Mouse (Mus musculus) embryonic facial prominence, embryonic 11.5 days (tissue): ENCODE data around the gene Tubb2b. TPM values are rescaled to one million over a fixed set of nuclear protein-coding genes. Genes with fewer than 3 reads are reported as not detected.

Source experiments
- ATAC-seq: fragments of 200-750 bp; cut with Nextera tagmentation; replicated peaks from 2 replicates; pipeline ENCODE4 v1.8.0; 2017; ENCODE audit warnings: low read depth; ENCODE audit not compliant: insufficient number of reproducible peaks, low FRiP score, low TSS enrichment
- DNase-seq: peaks from one replicate; pipeline ENCODE4 v3.0.0-alpha.2; 2015; ENCODE audit warnings: low spot score
- H3K27ac ChIP-seq: fragments of 300-500 bp; sonication (generic); replicated peaks from 2 replicates; pipeline ENCODE4 v1.5.1; 2014; ENCODE audit warnings: mild to moderate bottlenecking, low read depth, low read length, control low read depth
- H3K27me3 ChIP-seq: fragments of 300-500 bp; sonication (generic); 2 replicates; pipeline ENCODE4 v1.6.1; 2014; ENCODE audit warnings: mild to moderate bottlenecking, low read length, moderate library complexity, mixed read lengths; ENCODE audit not compliant: control insufficient read depth, insufficient read depth
- H3K36me3 ChIP-seq: fragments of 300-500 bp; sonication (generic); replicated peaks from 2 replicates; pipeline ENCODE4 v1.6.1; 2014; ENCODE audit warnings: low read depth, mild to moderate bottlenecking, low read length, moderate library complexity, mixed read lengths; ENCODE audit not compliant: control insufficient read depth, insufficient read depth
- H3K4me1 ChIP-seq: fragments of 300-500 bp; sonication (generic); 2 replicates; pipeline ENCODE4 v1.6.1; 2014; ENCODE audit warnings: low read length, mixed read lengths; ENCODE audit not compliant: control insufficient read depth, insufficient read depth
- H3K4me2 ChIP-seq: fragments of 300-500 bp; sonication (generic); 2 replicates; pipeline ENCODE4 v1.6.1; 2014; ENCODE audit warnings: low read depth, mild to moderate bottlenecking, control low read depth, low read length, moderate library complexity
- H3K4me3 ChIP-seq: fragments of 300-500 bp; sonication (generic); 2 replicates; pipeline ENCODE4 v1.5.1; 2014; ENCODE audit warnings: low read depth, low read length, control low read depth
- H3K9ac ChIP-seq: fragments of 300-500 bp; sonication (generic); replicated peaks from 2 replicates; pipeline ENCODE4 v1.6.1; 2014; ENCODE audit warnings: mild to moderate bottlenecking, control low read depth, low read length
- H3K9me3 ChIP-seq: fragments of 300-500 bp; sonication (generic); replicated peaks from 2 replicates; pipeline ENCODE4 v1.6.1; 2016; ENCODE audit warnings: mild to moderate bottlenecking, low read length, inconsistent platforms, mixed read lengths; ENCODE audit not compliant: control insufficient read depth
- WGBS: fragments of 180-500 bp; shearing (Covaris S2); extraction: QIAGEN DNeasy Blood & Tissue Kit; methylation state at CpG from one replicate; pipeline ENCODE4 v1.1.7; 2014; 5-methylcytosine and 5-hydroxymethylcytosine counted together
- polyA plus RNA-seq: library from polyadenylated mRNA; unstranded; fragments of >200 nt; fragmentation: Nextera tagmentation; extraction: Ambion mirVana; gene quantifications from 2 replicates; pipeline ENCODE4 v1.2.1, GENCODE M21; 2014

Tubb2b gene
- 77.6 and 88.3 TPM in 2 replicates for polyA plus RNA-seq

- H3K27me3 ChIP-seq, result no peaks in the 10 kb centered on the region
- H3K4me2 ChIP-seq, result peak within 1 kb of the TSS; percentile 49
- H3K9me3 ChIP-seq, result no peaks in the 10 kb centered on the region
- peak within 1 kb of the TSS; percentile 88 for H3K27ac ChIP-seq
- H3K36me3 ChIP-seq, result no peaks in the 10 kb centered on the region; the same call in none of the 2 replicates
- DNase-seq, result peak; percentile 96
- WGBS, result under 1% methylated on average over 26 of the region's 26 CpGs
- H3K9ac ChIP-seq, result peak within 1 kb of the TSS; percentile 65
- H3K4me1 ChIP-seq, result no peaks in the 10 kb centered on the region
- H3K4me3 ChIP-seq, result peak within 1 kb of the TSS; percentile 75
- ATAC-seq, result peak; percentile 90
These were observed at the start of gene Tubb2b for GRCm38 (mm10) chr13:34130226-34130731. TSS of gene Tubb2b (minus strand) at chr13:34130466.

GRCm38 (mm10) chr13:34174025-34174424, 43.8 kb upstream of the Tubb2b start:
- no peak overlapping the region for H3K4me2 ChIP-seq
- ATAC-seq (no peak), DNase-seq (no peak)
- no peaks in the 10 kb centered on the region for H3K27me3 ChIP-seq
- H3K36me3 ChIP-seq, result no peaks in the 10 kb centered on the region
- H3K27ac ChIP-seq, result no peak overlapping the region
- H3K4me1 ChIP-seq, result no peaks in the 10 kb centered on the region
- 92% methylated on average over 6 of the region's 6 CpGs for WGBS
- no peak overlapping the region for H3K9ac ChIP-seq
- H3K9me3 ChIP-seq, result no peaks in the 10 kb centered on the region
- H3K4me3 ChIP-seq, result no peak overlapping the region

DNA sequence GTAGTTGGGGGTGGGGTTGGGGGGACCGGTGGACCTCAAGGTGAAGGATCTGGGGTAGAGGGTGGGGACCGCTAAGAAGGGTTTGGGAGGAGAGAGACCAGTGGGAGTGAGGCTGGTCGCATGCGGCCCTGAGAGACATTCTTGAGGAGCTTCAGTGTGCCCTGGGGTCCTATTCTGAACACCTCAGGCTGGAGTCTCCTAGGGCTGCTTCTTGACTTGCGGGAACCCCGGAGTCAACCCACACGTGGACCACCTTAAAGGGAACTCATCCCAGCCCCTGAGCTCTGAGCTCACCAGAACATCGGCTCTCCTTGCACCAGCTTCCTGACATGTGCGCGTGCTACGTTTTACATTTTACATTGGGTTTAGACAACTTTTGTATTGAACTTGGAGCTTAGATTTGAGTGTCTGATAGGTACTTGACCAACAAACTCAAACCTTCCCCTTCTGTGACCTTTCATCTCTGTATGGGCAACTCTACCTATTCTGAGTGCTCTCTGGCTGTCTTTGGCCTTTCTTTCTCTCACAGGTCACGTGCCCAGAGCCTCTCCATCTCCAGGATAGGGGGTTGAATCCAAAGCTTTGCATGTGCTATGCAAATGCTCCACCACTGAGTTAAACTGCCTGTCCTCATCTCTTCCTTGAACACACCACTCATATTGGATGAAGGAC, 33.2 kb upstream of the Tubb2b start:
- WGBS, result 44% methylated on average over 12 of the region's 12 CpGs
- Histone ChIP-seq H3K4me3 (peak overlapping the region; percentile 66), H3K4me1 (no peaks in the 10 kb centered on the region), H3K36me3 (peaks cover 7% of the 10 kb centered on the region), H3K4me2 (peak overlapping the region; percentile 62), H3K27me3 (no peaks in the 10 kb centered on the region), H3K9me3 (no peaks in the 10 kb centered on the region; the same call in 1 of the 2 replicates), H3K27ac (no peak overlapping the region), H3K9ac (peak overlapping the region; percentile 76)
- ATAC-seq, result peak; percentile 83
- DNase-seq, result no peak

DNA sequence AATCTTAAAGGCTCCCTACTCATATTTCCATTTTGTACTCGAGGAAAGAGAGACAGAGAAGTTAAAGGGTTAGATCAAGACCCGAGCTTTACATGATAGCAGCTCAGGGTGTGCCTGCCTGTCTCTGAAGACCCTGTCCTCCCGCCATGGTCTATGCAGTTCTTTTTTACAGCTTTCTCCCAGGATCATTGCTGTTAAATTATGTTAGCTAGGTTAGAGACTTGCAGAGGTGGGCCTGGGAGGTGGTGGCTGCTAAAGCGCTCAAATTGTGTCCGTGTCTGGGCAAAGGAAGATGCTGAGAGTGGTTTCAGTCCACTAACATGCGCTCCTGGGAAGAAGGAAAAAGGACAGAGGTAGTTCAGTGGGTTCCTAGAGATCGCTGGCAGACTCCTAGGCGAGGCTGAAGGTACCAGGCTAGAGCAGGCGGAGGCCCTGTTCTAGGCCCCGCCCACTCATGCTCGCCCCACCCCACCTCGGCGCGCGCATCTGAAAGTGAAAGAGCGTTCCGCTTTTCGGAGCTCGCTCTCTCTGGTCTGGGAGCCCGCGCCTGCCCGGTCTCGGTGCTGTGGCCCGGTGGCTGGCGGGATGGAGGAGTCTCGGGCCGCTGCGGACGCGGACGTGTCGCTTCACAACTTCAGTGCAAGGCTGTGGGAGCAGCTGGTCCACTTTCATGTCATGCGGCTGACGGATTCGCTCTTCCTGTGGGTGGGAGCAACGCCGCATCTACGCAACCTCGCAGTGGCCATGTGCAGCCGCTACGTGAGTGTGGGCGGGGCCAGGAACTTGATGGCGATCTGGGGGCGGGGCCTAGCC, 32.4 kb upstream of the Tubb2b start, which contains the start of gene Psmg4:
Psmg4 (plus strand) TSS at position 474 of the 813 bp plus-strand sequence.
- H3K4me2 ChIP-seq, result peak within 1 kb of the TSS; percentile 62
- H3K27ac ChIP-seq, result peak within 1 kb of the TSS; percentile 79; the same call in 1 of the 2 replicates
- H3K27me3 ChIP-seq, result no peaks in the 10 kb centered on the region
- 4% methylated on average over 43 of the region's 44 CpGs for WGBS
- no peaks in the 10 kb centered on the region for H3K4me1 ChIP-seq
- DNase-seq, result peak; percentile 94
- ATAC-seq, result peak; percentile 95
- peaks cover 7% of the 10 kb centered on the region for H3K36me3 ChIP-seq
- peak within 1 kb of the TSS; percentile 76 for H3K9ac ChIP-seq
- H3K9me3 ChIP-seq, result no peaks in the 10 kb centered on the region; the same call in 1 of the 2 replicates
- H3K4me3 ChIP-seq, result peak within 1 kb of the TSS; percentile 66

- WGBS, result 75% methylated on average over 1 of the region's 1 CpGs
- Histone ChIP-seq H3K27ac (no peak overlapping the region), H3K4me1 (no peaks in the 10 kb centered on the region), H3K4me2 (no peak overlapping the region), H3K9me3 (no peaks in the 10 kb centered on the region), H3K36me3 (no peaks in the 10 kb centered on the region), H3K4me3 (no peak overlapping the region), H3K9ac (no peak overlapping the region), H3K27me3 (no peaks in the 10 kb centered on the region)
- ATAC-seq (no peak), DNase-seq (no peak)
These were observed 29.7 kb upstream of the Tubb2b start for GRCm38 (mm10) chr13:34159926-34160325.

- H3K9ac ChIP-seq, result no peak overlapping the region
- H3K27me3 ChIP-seq, result no peaks in the 10 kb centered on the region
- H3K4me2 ChIP-seq, result no peak overlapping the region
- no peak overlapping the region for H3K27ac ChIP-seq
- WGBS, result 90% methylated on average over 3 of the region's 3 CpGs
- no peak overlapping the region for H3K4me3 ChIP-seq
- H3K4me1 ChIP-seq, result no peaks in the 10 kb centered on the region
- ATAC-seq (no peak), DNase-seq (no peak)
- no peaks in the 10 kb centered on the region for H3K36me3 ChIP-seq
- H3K9me3 ChIP-seq, result no peaks in the 10 kb centered on the region
These were observed 27.4 kb upstream of the Tubb2b start for GRCm38 (mm10) chr13:34157596-34158157.

- Histone ChIP-seq H3K27ac (no peak overlapping the region), H3K36me3 (no peaks in the 10 kb centered on the region), H3K4me3 (no peak overlapping the region), H3K4me2 (no peak overlapping the region), H3K4me1 (no peaks in the 10 kb centered on the region), H3K9me3 (no peaks in the 10 kb centered on the region), H3K9ac (no peak overlapping the region), H3K27me3 (no peaks in the 10 kb centered on the region)
- ATAC-seq (no peak), DNase-seq (no peak)
- WGBS, result 80% methylated on average over 2 of the region's 2 CpGs
These were observed 26.5 kb upstream of the Tubb2b start for GRCm38 (mm10) chr13:34156840-34157185.
